Mouse (Mus musculus): ENCODE measurements at regions not wholly inside any gene's neighbourhood (a gene's known extent, or its start where the extent isn't known, plus 50 kb on each side); places are given as distances from the start of the nearest gene placed in this dataset.
A peak's percentile ranks its signal among the peaks of the same experiment; 100 is the strongest.

- intact Hi-C loops (cut with DNase I): no loop called here
- no peak for DNase-seq (ENCODE audit: low spot score in 2 of 2)
Observed at GRCm38 (mm10) chr7:133470620-133470958, 131.4 kb downstream of the Tex36 start.

GRCm38 (mm10) chr7:133469952-133470619 lies 131.9 kb downstream of the Tex36 start:
- no peak for DNase-seq (ENCODE audit: low spot score in 2 of 2)

GRCm38 (mm10) chr7:133469106-133469505 lies 132.9 kb downstream of the Tex36 start:
- intact Hi-C loops (cut with DNase I): no loop called here
- DNase-seq (ENCODE audit: low spot score in 2 of 2): no peak

More at GRCm38 (mm10) chr7:133469952-133470619, 131.9 kb downstream of the Tex36 start:
- intact Hi-C loops (cut with DNase I): no loop called here

GRCm38 (mm10) chr7:133468346-133468745 lies 133.6 kb downstream of the Tex36 start:
- DNase-seq (ENCODE audit: low spot score in 2 of 2): no peak
- intact Hi-C loops (cut with DNase I): no loop called here

- intact Hi-C loops (cut with DNase I): no loop called here
Observed at GRCm38 (mm10) chr7:133467579-133467978, 134.4 kb downstream of the Tex36 start.

GRCm38 (mm10) chr7:133459306-133459705 lies 142.7 kb downstream of the Tex36 start:
- intact Hi-C loops (cut with DNase I): no loop called here
- no peak for DNase-seq (ENCODE audit: low spot score in 2 of 2)

More at GRCm38 (mm10) chr7:133467579-133467978, 134.4 kb downstream of the Tex36 start:
- no peak for DNase-seq (ENCODE audit: low spot score in 2 of 2)

- DNase-seq (ENCODE audit: low spot score in 2 of 2): no peak
- intact Hi-C loops (cut with DNase I): no loop called here
Observed at GRCm38 (mm10) chr7:133457436-133458324, 144.3 kb downstream of the Tex36 start.

GRCm38 (mm10) chr7:133450246-133450645 lies 151.7 kb downstream of the Tex36 start:
- no peak for DNase-seq (ENCODE audit: low spot score in 2 of 2)
- intact Hi-C loops (cut with DNase I): no loop called here

GRCm38 (mm10) chr7:133447079-133447478 lies 154.9 kb downstream of the Tex36 start:
- no peak for DNase-seq (ENCODE audit: low spot score in 2 of 2)
- intact Hi-C loops (cut with DNase I): no loop called here

- intact Hi-C loops (cut with DNase I): no loop called here
- no peak for DNase-seq (ENCODE audit: low spot score in 2 of 2)
Observed at GRCm38 (mm10) chr7:133441661-133442060, 160.3 kb downstream of the Tex36 start.

GRCm38 (mm10) chr7:133441169-133441568 lies 160.8 kb downstream of the Tex36 start:
- no peak for DNase-seq (ENCODE audit: low spot score in 2 of 2)
- intact Hi-C loops (cut with DNase I): no loop called here

- peak in 1 of 2 experiments; percentile 5 for DNase-seq (ENCODE audit: low spot score in 2 of 2)
- intact Hi-C loops (cut with DNase I): no loop called here
Observed at GRCm38 (mm10) chr7:133440711-133441110, 161.2 kb downstream of the Tex36 start.

- intact Hi-C loops (cut with DNase I): no loop called here
- no peak for DNase-seq (ENCODE audit: low spot score in 2 of 2)
Observed at GRCm38 (mm10) chr7:133440086-133440485, 161.9 kb downstream of the Tex36 start.

- intact Hi-C loops (cut with DNase I): no loop called here
- DNase-seq (ENCODE audit: low spot score in 2 of 2): no peak
Observed at GRCm38 (mm10) chr7:133438631-133439030, 163.3 kb downstream of the Tex36 start.

GRCm38 (mm10) chr7:133437866-133438265 lies 164.1 kb downstream of the Tex36 start:
- no peak for DNase-seq (ENCODE audit: low spot score in 2 of 2)
- intact Hi-C loops (cut with DNase I): no loop called here

GRCm38 (mm10) chr7:133435596-133436357 lies 166.2 kb downstream of the Tex36 start:
- intact Hi-C loops (cut with DNase I): no loop called here
- DNase-seq (ENCODE audit: low spot score in 2 of 2): no peak

- DNase-seq (ENCODE audit: low spot score in 2 of 2): no peak
- intact Hi-C loops (cut with DNase I): no loop called here
Observed at GRCm38 (mm10) chr7:133434027-133434820, 167.7 kb downstream of the Tex36 start.

GRCm38 (mm10) chr7:133432343-133432742 lies 169.6 kb downstream of the Tex36 start:
- intact Hi-C loops (cut with DNase I): no loop called here
- no peak for DNase-seq (ENCODE audit: low spot score in 2 of 2)

GRCm38 (mm10) chr7:133402072-133402471 lies 199.9 kb downstream of the Tex36 start:
- intact Hi-C loops (cut with DNase I): no loop called here
- no peak for DNase-seq (ENCODE audit: low spot score in 2 of 2)

All from left cerebral cortex, postnatal 25 days (tissue).